Mouse (Mus musculus) T-helper 17 cell (primary cell): ENCODE data around the gene Fmr1.

ENCODE experiments used
- in situ Hi-C, 2 experiments: fragments of 300-600 bp; cut with MboI, MseI; formaldehyde crosslinking; loops; 1 replicate in 1 of 2; 2 replicates in 1 of 2; pipeline ENCODE4 v1.15.1; 2025; ENCODE audit warnings: high pct_unique_total_duplicates in 2 of 2

Gene Fmr1

DNA sequence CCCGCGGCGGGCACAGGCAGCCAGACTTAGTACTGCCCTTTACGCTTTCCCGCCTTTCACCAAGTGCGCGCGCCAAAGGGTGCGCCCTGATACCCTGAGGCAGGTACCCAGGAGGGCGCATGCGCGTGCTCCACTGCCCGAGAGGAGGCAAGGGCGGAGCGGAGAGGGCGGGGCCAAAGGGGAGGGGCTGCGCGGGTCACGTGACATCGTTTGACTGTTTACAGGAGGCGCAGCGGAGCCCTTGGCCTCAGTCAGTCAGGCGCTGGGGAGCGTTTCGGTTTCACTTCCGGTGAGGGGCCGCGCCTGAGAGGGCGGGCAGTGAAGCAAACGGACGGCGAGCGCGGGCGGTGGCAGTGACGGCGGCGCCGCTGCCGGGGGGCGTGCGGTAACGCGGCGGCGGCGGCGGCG, at the start of gene Fmr1:
TSS of gene Fmr1 (plus strand) at position 209 of the 408 bp plus-strand sequence.
- in situ Hi-C loops: loop anchor here in 1 of 2 experiments (25.0 kb wide), 1 partner anchor 1684 kb away; the partner anchor contains the start of gene Ids

DNA sequence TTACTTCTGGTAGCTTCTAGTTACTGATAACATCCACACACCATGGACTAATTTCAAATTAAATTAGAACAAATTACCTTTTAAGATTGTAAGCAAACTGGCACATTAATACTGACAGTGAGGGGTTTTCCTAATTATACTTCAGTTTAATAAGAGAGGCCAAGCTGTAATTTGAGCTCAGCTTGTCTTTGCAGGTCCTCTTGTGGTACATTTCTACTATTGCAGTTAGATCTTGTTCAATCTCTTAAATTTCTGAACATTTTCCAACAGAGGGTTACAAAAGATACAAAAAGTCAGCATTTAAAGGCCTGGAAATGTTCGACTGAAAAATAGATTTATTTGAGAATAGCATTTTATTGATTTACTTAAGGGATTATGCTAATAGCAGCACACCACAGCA, 36.7 kb upstream of the Fmr1 start:
- in situ Hi-C loops: loop anchor here in 1 of 2 experiments (10.0 kb wide), 1 partner anchor 843 kb away; no protein-coding TSS in a partner anchor

DNA sequence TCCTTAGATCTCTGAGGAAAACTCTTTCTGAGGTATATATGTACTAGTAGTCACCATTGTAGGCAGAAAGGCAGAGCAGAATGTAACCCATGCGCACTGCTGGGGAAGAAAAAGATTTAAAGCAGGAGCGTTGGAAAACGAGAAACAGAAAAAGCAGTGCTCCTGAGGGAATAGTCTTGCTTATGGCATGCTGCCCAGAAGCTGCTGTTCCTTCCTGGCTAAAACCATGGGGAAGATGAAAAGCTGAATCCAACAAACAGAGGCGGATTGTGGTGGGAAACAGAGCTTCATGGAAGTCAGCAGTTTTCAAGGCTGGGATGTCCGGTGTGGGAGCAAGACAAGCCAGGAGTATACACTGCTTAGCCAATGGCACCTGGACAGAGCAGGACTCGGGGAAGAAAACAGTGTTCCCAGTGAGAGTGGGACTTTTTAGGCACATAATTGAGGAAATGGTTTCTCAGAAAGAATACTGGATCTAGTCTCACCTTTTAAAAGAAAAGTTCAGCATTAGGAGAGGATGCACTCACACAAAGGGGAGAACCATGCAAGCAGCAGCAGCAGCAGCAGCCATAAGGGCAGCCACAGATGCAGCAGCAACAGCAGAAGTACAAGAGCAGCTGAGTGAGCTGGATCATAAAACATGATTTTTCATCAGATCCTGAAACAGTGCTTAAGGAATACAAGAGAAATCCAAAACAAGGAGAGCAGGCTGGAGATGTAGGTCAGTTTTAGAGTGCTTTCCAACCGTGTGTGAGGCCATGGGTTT, 33.0 kb upstream of the Fmr1 start:
- in situ Hi-C loops: loop anchor here in 1 of 2 experiments (10.0 kb wide), 1 partner anchor 839 kb away; no protein-coding TSS in a partner anchor

DNA sequence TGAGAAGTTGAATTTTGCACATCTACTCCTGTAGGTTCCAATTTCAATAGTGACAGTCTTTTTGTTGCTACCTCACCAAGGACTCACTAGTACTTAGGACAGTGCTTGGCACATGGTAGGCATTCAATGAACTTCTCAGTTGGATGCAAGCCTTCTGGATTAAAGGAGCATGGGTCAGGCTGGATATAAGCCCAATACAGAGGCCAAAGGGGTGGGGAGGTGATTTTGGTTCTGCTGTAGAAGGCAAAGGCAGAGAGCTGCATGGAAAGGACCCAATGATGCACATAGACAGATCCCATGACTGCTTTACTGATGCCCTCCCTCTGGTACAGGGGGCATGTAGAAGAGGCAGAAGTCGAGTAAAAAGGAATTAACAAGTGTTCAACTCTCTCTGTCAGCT, 833 bp upstream of the Fmr1 start:
- in situ Hi-C loops: loop anchor here in 1 of 2 experiments (25.0 kb wide), 1 partner anchor 1685 kb away; the partner anchor contains the start of gene Ids

DNA sequence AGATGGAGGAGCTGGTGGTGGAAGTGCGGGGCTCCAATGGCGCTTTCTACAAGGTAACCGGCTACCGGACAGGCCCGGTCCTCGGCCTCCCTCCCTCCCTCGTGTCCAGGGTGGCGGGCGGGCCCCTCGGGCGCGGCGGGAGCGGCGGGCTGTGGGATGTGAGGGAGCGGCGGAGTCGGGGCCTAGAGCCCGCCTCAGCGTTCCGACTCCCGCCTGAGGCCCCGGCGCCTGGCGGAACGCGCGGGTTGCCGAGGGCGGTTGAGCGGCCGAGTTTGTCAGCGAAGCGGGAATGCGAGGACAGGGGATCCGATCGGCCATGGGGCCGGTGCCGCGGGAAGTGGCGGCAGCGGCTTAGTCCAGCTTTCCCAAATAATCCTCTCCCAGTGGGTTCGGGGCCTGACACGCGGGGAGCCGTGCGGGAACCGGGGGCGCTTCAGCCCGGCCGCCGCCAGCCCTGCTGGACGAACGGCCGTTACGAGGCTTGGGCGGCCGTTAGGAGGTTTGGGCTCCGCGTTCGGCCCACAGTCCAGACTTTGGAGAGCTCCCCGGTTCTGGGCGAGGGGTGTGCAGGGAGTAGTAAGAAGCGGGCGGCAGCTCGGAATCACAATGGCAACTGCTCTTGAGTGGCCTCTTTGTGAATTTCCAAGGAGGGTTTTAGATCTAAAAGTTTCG, 610 bp downstream of the Fmr1 start:
- in situ Hi-C loops: loop anchor here in 1 of 2 experiments (25.0 kb wide), 1 partner anchor 1683 kb away; the partner anchor contains the start of gene Ids

DNA sequence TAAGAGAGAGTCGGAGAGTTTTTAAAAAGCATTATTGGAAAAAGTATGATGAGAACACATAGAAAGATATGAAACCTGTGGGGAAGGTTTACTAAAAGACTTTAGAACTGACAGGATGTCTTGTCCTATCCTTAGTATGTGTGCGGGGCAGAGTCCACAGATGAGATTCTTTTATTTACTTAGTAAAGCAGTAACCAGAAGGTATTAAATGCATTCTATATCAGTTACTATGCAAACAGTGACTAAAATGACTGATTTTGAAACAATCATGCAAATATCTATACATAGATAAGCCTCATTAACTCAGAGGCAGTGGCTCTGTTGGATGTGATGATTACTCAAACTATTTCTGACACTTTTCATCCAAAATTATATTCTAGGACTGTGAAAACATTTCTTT, 6.4 kb downstream of the Fmr1 start:
- in situ Hi-C loops: loop anchor here in 1 of 2 experiments (25.0 kb wide), 1 partner anchor 1678 kb away; the partner anchor contains the start of gene Ids

DNA sequence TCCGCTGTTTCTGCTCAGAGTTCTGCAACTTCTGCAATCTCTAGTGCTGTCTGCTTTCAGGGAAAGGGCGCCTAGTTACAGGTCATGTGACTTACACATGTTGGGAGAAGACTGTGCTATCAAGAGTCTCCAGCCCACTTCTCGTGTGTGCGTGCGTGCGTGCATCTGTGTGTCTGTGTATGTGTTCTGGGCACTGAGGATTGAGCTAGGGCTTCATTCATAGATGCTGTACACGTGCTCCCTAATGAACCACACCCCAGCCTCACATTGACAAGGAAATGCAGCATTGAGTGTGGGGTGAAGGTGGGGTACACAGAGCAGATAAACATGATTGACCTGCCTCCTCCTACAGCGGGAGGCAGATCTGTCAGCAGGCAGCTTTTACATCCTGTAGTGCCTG, 13.6 kb downstream of the Fmr1 start:
- in situ Hi-C loops: loop anchor here in 1 of 2 experiments (25.0 kb wide), 1 partner anchor 1670 kb away; the partner anchor contains the start of gene Ids

DNA sequence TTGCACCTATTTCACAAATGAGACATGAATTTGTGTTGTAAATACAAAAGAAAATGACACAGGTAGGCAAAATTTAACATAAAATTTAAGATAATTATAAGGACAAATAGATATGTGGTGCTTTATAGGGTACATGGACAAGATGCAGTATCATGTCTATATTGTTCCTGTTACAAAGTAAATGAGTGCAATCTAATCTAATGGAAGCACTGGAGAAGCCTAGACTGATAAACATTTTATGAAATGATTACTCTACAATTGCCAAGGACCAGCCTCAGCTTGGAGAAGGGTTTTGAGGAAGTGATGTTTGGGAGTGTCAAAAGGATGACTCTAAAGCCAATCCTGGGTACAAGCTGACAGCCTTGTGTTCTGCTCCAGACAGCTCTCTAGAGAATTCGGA, 58.6 kb downstream of the Fmr1 start:
- in situ Hi-C loops: no loop called here

DNA sequence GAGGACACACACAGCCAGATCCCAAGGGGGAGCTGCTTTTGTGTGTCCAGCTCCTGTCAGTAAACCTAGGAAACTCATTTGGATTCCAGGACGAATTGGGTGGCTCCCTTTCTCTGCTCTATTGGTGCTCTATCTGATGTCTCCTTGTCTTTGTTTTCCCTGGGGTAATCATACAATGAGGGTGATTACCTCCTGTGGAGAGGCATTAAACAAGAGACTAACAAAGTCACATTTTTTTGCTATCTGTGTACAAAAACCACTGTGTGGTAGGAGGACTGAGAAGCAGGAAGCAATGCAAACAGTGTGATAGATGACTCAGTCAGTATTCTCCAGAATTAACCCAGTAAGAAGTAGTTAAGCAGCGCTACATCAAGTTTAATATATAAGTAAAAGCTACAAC, 61.7 kb downstream of the Fmr1 start:
- in situ Hi-C loops: no loop called here

DNA sequence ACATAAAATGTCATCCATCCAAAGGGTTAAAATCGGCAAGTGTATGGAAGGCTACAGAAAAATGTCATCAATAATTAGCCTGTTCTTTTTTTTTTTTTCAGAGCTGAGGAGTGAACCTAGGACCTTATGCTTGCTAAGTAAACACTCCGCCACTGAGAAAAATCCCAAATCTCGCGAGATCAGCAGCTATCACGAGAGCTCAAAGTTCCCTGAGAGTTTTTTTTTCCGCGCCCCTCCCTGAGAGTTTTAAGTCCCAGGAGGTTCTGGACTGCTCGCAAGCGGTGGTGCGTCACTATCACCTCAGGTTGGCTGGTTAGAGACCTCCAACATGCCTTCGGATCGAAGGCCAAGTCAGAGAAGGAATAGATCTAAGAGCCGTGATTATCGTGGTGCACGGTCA, 83.3 kb downstream of the Fmr1 start, which contains the start of gene Fmr1nb:
TSS of gene Fmr1nb (plus strand) at position 234 of the 400 bp plus-strand sequence.
- in situ Hi-C loops: no loop called here
